Mouse (Mus musculus) neural tube, embryonic 11.5 days (tissue): ENCODE results near the gene Aen. TPM values are rescaled to one million over a fixed set of nuclear protein-coding genes. Genes with fewer than 3 reads are reported as not detected.
A peak's percentile ranks its signal among the peaks of the same experiment; 100 is the strongest.

ENCODE experiments used
- ATAC-seq: fragments of 200-750 bp; cut with Nextera tagmentation; 2 replicates; pipeline ENCODE4 v1.8.0; 2017; ENCODE audit warnings: moderate number of reproducible peaks, mild to moderate bottlenecking, moderate TSS enrichment, moderate library complexity; ENCODE audit not compliant: insufficient read depth, low FRiP score, low TSS enrichment
- DNase-seq: peaks from one replicate; pipeline ENCODE4 v3.0.0-alpha.2; 2015; ENCODE audit warnings: low spot score
- H3K27ac ChIP-seq: fragments of 300-500 bp; sonication (generic); 2 replicates; pipeline ENCODE4 v1.5.1; 2014; ENCODE audit warnings: low read depth, mild to moderate bottlenecking, low read length
- H3K27me3 ChIP-seq: fragments of 300-500 bp; sonication (generic); 2 replicates; pipeline ENCODE4 v1.6.1; 2014; ENCODE audit warnings: mild to moderate bottlenecking, low read length, mixed read lengths; ENCODE audit not compliant: control insufficient read depth, insufficient read depth
- H3K36me3 ChIP-seq: fragments of 300-500 bp; sonication (generic); 2 replicates; pipeline ENCODE4 v1.6.1; 2014; ENCODE audit warnings: mild to moderate bottlenecking, low read length, moderate library complexity, mixed read lengths; ENCODE audit not compliant: control insufficient read depth, insufficient read depth
- H3K4me1 ChIP-seq: fragments of 300-500 bp; sonication (generic); 2 replicates; pipeline ENCODE4 v1.6.1; 2014; ENCODE audit warnings: low read length, mixed read lengths; ENCODE audit not compliant: control insufficient read depth, insufficient read depth
- H3K4me2 ChIP-seq: fragments of 300-500 bp; sonication (generic); 2 replicates; pipeline ENCODE4 v1.6.1; 2014; ENCODE audit warnings: low read depth, mild to moderate bottlenecking, moderate library complexity
- H3K4me3 ChIP-seq: fragments of 300-500 bp; sonication (generic); 2 replicates; pipeline ENCODE4 v1.5.1; 2014; ENCODE audit warnings: low read depth, low read length
- H3K9ac ChIP-seq: fragments of 300-500 bp; sonication (generic); 2 replicates; pipeline ENCODE4 v1.6.1; 2014; ENCODE audit warnings: mild to moderate bottlenecking, low read length
- H3K9me3 ChIP-seq: fragments of 300-500 bp; sonication (generic); 2 replicates; pipeline ENCODE4 v1.6.1; 2016; ENCODE audit warnings: low read length; ENCODE audit not compliant: control insufficient read depth
- WGBS: fragments of 180-500 bp; shearing (Covaris S2); extraction: QIAGEN DNeasy Blood & Tissue Kit; methylation state at CpG from one replicate; pipeline ENCODE4 v1.1.7; 2014; 5-methylcytosine and 5-hydroxymethylcytosine counted together
- polyA plus RNA-seq: library from polyadenylated mRNA; unstranded; fragments of >200 nt; fragmentation: Nextera tagmentation; extraction: Ambion mirVana; gene quantifications from 2 replicates; pipeline ENCODE4 v1.2.1, GENCODE M21; 2014

The Aen gene
- polyA plus RNA-seq, 1 experiment from 2014 or later = 52.5 TPM

GRCm38 (mm10) chr7:78909026-78909425 is 13.4 kb downstream of the Aen start:
- no peak overlapping the region for H3K9ac ChIP-seq
- DNase-seq (no peak), ATAC-seq (no peak)
- no peak overlapping the region for H3K4me3 ChIP-seq
- H3K27me3 ChIP-seq = no peaks in the 10 kb centered on the region
- 90% methylated on average over 6 of the region's 6 CpGs for WGBS
- H3K4me2 ChIP-seq = no peak overlapping the region
- peaks cover 2% of the 10 kb centered on the region for H3K36me3 ChIP-seq
- H3K9me3 ChIP-seq = no peaks in the 10 kb centered on the region
- no peak overlapping the region for H3K27ac ChIP-seq
- H3K4me1 ChIP-seq = peaks cover 9% of the 10 kb centered on the region; the same call in 1 of the 2 replicates

- H3K4me2 ChIP-seq = no peak overlapping the region
- WGBS = 42% methylated on average over 6 of the region's 6 CpGs
- no peak overlapping the region for H3K27ac ChIP-seq
- ATAC-seq (peak; percentile 21; the same call in 1 of the 2 replicates), DNase-seq (peak; percentile 34)
- H3K4me3 ChIP-seq = no peak overlapping the region
- H3K36me3 ChIP-seq = peaks cover 2% of the 10 kb centered on the region; the same call in 1 of the 2 replicates
- peaks cover 9% of the 10 kb centered on the region; the same call in 1 of the 2 replicates for H3K4me1 ChIP-seq
- H3K27me3 ChIP-seq = no peaks in the 10 kb centered on the region
- H3K9me3 ChIP-seq = no peaks in the 10 kb centered on the region
- H3K9ac ChIP-seq = no peak overlapping the region
These were observed 14.9 kb downstream of the Aen start for GRCm38 (mm10) chr7:78910336-78911098.

- no peak for ATAC-seq
- no peak overlapping the region for H3K27ac ChIP-seq
- 89% methylated on average over 4 of the region's 4 CpGs for WGBS
- DNase-seq = no peak
- no peaks in the 10 kb centered on the region for H3K9me3 ChIP-seq
- no peaks in the 10 kb centered on the region for H3K27me3 ChIP-seq
- H3K4me1 ChIP-seq = peaks cover 9% of the 10 kb centered on the region; the same call in 1 of the 2 replicates
- peaks cover 2% of the 10 kb centered on the region; the same call in 1 of the 2 replicates for H3K36me3 ChIP-seq
- H3K4me3 ChIP-seq = no peak overlapping the region
- no peak overlapping the region for H3K4me2 ChIP-seq
- H3K9ac ChIP-seq = no peak overlapping the region
These were observed 15.6 kb downstream of the Aen start for GRCm38 (mm10) chr7:78911209-78911608.

GRCm38 (mm10) chr7:78912253-78912973 is 16.8 kb downstream of the Aen start:
- Histone ChIP-seq H3K27me3 (no peaks in the 10 kb centered on the region), H3K27ac (no peak overlapping the region), H3K4me2 (peak overlapping the region; percentile 28), H3K36me3 (no peaks in the 10 kb centered on the region), H3K4me3 (no peak overlapping the region; the same call in 1 of the 2 replicates), H3K4me1 (peaks cover 9% of the 10 kb centered on the region; the same call in 1 of the 2 replicates), H3K9ac (peak overlapping the region; percentile 26), H3K9me3 (no peaks in the 10 kb centered on the region)
- DNase-seq (peak; percentile 59), ATAC-seq (0 out of 2 replicates have a peak, but pooled peaks have one; percentile 32)
- WGBS = 28% methylated on average over 20 of the region's 20 CpGs

- Histone ChIP-seq H3K4me3 (no peak within 1 kb of the TSS; the same call in 1 of the 2 replicates), H3K4me2 (peak within 1 kb of the TSS; percentile 28), H3K27ac (no peak within 1 kb of the TSS), H3K36me3 (no peaks in the 10 kb centered on the region), H3K4me1 (peaks cover 9% of the 10 kb centered on the region; the same call in 1 of the 2 replicates), H3K9me3 (no peaks in the 10 kb centered on the region), H3K9ac (peak within 1 kb of the TSS; percentile 26), H3K27me3 (no peaks in the 10 kb centered on the region)
- no peak for DNase-seq
- ATAC-seq = no peak
- 64% methylated on average over 5 of the region's 5 CpGs for WGBS
These were observed 17.4 kb downstream of the Aen start, which contains the start of gene Isg20 for GRCm38 (mm10) chr7:78912974-78913474. Isg20 (plus strand) TSS chr7:78913424.

- no peak overlapping the region for H3K9ac ChIP-seq
- H3K4me2 ChIP-seq = no peak overlapping the region
- no peak overlapping the region for H3K27ac ChIP-seq
- ATAC-seq (no peak), DNase-seq (no peak)
- no peaks in the 10 kb centered on the region for H3K9me3 ChIP-seq
- H3K27me3 ChIP-seq = no peaks in the 10 kb centered on the region
- no peak overlapping the region for H3K4me3 ChIP-seq
- 78% methylated on average over 19 of the region's 19 CpGs for WGBS
- H3K36me3 ChIP-seq = no peaks in the 10 kb centered on the region
- peaks cover 9% of the 10 kb centered on the region; the same call in 1 of the 2 replicates for H3K4me1 ChIP-seq
These were observed 18.2 kb downstream of the Aen start for GRCm38 (mm10) chr7:78913649-78914544.

- 71% methylated on average over 3 of the region's 3 CpGs for WGBS
- H3K27ac ChIP-seq = no peak overlapping the region
- no peaks in the 10 kb centered on the region for H3K9me3 ChIP-seq
- H3K36me3 ChIP-seq = no peaks in the 10 kb centered on the region
- H3K4me3 ChIP-seq = no peak overlapping the region
- no peak overlapping the region for H3K4me2 ChIP-seq
- ATAC-seq (no peak), DNase-seq (no peak)
- H3K9ac ChIP-seq = no peak overlapping the region
- H3K27me3 ChIP-seq = no peaks in the 10 kb centered on the region
- peaks cover 9% of the 10 kb centered on the region; the same call in 1 of the 2 replicates for H3K4me1 ChIP-seq
These were observed 18.8 kb downstream of the Aen start for GRCm38 (mm10) chr7:78914545-78914845.

GRCm38 (mm10) chr7:78914896-78915510 is 19.3 kb downstream of the Aen start:
- Histone ChIP-seq H3K9ac (no peak overlapping the region), H3K27ac (no peak overlapping the region), H3K4me1 (peaks cover 9% of the 10 kb centered on the region; the same call in 1 of the 2 replicates)

More at GRCm38 (mm10) chr7:78914896-78915510, 19.3 kb downstream of the Aen start:
- no peak for DNase-seq
- H3K36me3 ChIP-seq = no peaks in the 10 kb centered on the region
- no peak overlapping the region for H3K4me2 ChIP-seq
- no peaks in the 10 kb centered on the region for H3K27me3 ChIP-seq
- 84% methylated on average over 11 of the region's 11 CpGs for WGBS
- ATAC-seq = no peak
- H3K9me3 ChIP-seq = no peaks in the 10 kb centered on the region
- H3K4me3 ChIP-seq = no peak overlapping the region
